Mouse (Mus musculus) G1E (cell line): ENCODE results near the gene Krtap5-1.

Experiments used
- CTCF ChIP-seq: IDR thresholded peaks from 2 replicates; pipeline ENCODE4 v1.5.1; 2012; ENCODE audit warnings: low read depth, low read length, inconsistent platforms, mixed read lengths
- GATA1 ChIP-seq: IDR thresholded peaks from 2 replicates; pipeline ENCODE4 v1.6.1; 2012; ENCODE audit warnings: borderline replicate concordance, low read length, inconsistent platforms, mixed read lengths
- TAL1 ChIP-seq: conservative IDR thresholded peaks from 2 replicates; pipeline ENCODE4 v1.6.1; 2012; ENCODE audit warnings: low read depth, low read length, inconsistent platforms, mixed read lengths

- TF ChIP-seq CTCF, result peak; percentile 20; the same call in 1 of the 2 replicates
- TF ChIP-seq GATA1, result no peak
- TF ChIP-seq TAL1, result no peak
Measured at GRCm38 (mm10) chr7:142284615-142285080, 12.3 kb downstream of the Krtap5-1 start.
